Mouse (Mus musculus) limb, embryonic 10.5 days (tissue): ENCODE measurements around the gene Slc5a5. TPM values are rescaled to one million over a fixed set of nuclear protein-coding genes. Genes with fewer than 3 reads are reported as not detected.

ENCODE experiments used
- DNase-seq: peaks from one replicate; pipeline ENCODE4 v3.0.0-alpha.2; 2017; ENCODE audit warnings: low spot score
- H3K27ac ChIP-seq: fragments of 300-500 bp; sonication (generic); 2 replicates; pipeline ENCODE4 v1.5.1; 2016; ENCODE audit warnings: mild to moderate bottlenecking
- H3K27me3 ChIP-seq: fragments of 300-500 bp; sonication (generic); 2 replicates; pipeline ENCODE4 v1.6.1; 2016; ENCODE audit warnings: low read depth, mild to moderate bottlenecking; ENCODE audit not compliant: poor library complexity, severe bottlenecking
- H3K36me3 ChIP-seq: fragments of 300-500 bp; sonication (generic); 2 replicates; pipeline ENCODE4 v1.6.1; 2016; ENCODE audit warnings: mild to moderate bottlenecking, moderate library complexity
- H3K4me1 ChIP-seq: fragments of 300-500 bp; sonication (generic); 2 replicates; pipeline ENCODE4 v1.6.1; 2016
- H3K4me3 ChIP-seq: fragments of 300-500 bp; sonication (generic); 2 replicates; pipeline ENCODE4 v1.5.1; 2016; ENCODE audit warnings: mild to moderate bottlenecking, moderate library complexity
- H3K9me3 ChIP-seq: fragments of 300-500 bp; sonication (generic); replicated peaks from 2 replicates; pipeline ENCODE4 v1.6.1; 2016; ENCODE audit warnings: mild to moderate bottlenecking
- WGBS: fragments of 180-500 bp; shearing (Covaris S2); methylation state at CpG from one replicate; pipeline ENCODE4 v1.1.7; 2016; 5-methylcytosine and 5-hydroxymethylcytosine counted together
- polyA plus RNA-seq: library from polyadenylated mRNA; unstranded; fragments of >200 nt; fragmentation: Nextera tagmentation; extraction: Ambion mirVana; gene quantifications from 2 replicates; pipeline ENCODE4 v1.2.1, GENCODE M21; 2016

Gene Slc5a5
- polyA plus RNA-seq, 1 experiment from 2014 or later, result 0.23 TPM

GRCm38 (mm10) chr8:70856028-70856427, 36.5 kb downstream of the Slc5a5 start:
- peaks cover 45% of the 10 kb centered on the region for H3K4me1 ChIP-seq
- DNase-seq, result no peak
- no peak overlapping the region for H3K27ac ChIP-seq
- WGBS, result 67% methylated on average over 5 of the region's 5 CpGs
- no peaks in the 10 kb centered on the region for H3K9me3 ChIP-seq
- peaks cover 40% of the 10 kb centered on the region for H3K27me3 ChIP-seq
- H3K36me3 ChIP-seq, result no peaks in the 10 kb centered on the region
- no peak overlapping the region for H3K4me3 ChIP-seq

GRCm38 (mm10) chr8:70853863-70854262, 38.7 kb downstream of the Slc5a5 start:
- Histone ChIP-seq H3K27me3 (peaks cover 35% of the 10 kb centered on the region), H3K27ac (no peak overlapping the region), H3K4me3 (no peak overlapping the region), H3K36me3 (no peaks in the 10 kb centered on the region), H3K4me1 (peaks cover 44% of the 10 kb centered on the region), H3K9me3 (no peaks in the 10 kb centered on the region)
- WGBS, result 90% methylated on average over 2 of the region's 2 CpGs
- DNase-seq, result no peak

- Histone ChIP-seq H3K4me3 (no peak overlapping the region), H3K9me3 (no peaks in the 10 kb centered on the region), H3K27me3 (peaks cover 43% of the 10 kb centered on the region), H3K4me1 (peaks cover 35% of the 10 kb centered on the region), H3K27ac (peak overlapping the region; percentile 56; the same call in 1 of the 2 replicates), H3K36me3 (no peaks in the 10 kb centered on the region)
- no peak for DNase-seq
- 91% methylated on average over 41 of the region's 41 CpGs for WGBS
These were observed 39.8 kb downstream of the Slc5a5 start for GRCm38 (mm10) chr8:70852595-70853231.

GRCm38 (mm10) chr8:70851837-70852236, 40.7 kb downstream of the Slc5a5 start:
- Histone ChIP-seq H3K9me3 (no peaks in the 10 kb centered on the region), H3K27ac (peak overlapping the region; percentile 56; the same call in 1 of the 2 replicates), H3K4me1 (peaks cover 29% of the 10 kb centered on the region), H3K4me3 (no peak overlapping the region), H3K27me3 (peaks cover 46% of the 10 kb centered on the region), H3K36me3 (no peaks in the 10 kb centered on the region)
- 48% methylated on average over 6 of the region's 6 CpGs for WGBS
- no peak for DNase-seq

GRCm38 (mm10) chr8:70850947-70851346, 41.6 kb downstream of the Slc5a5 start:
- Histone ChIP-seq H3K4me1 (peaks cover 26% of the 10 kb centered on the region), H3K4me3 (no peak overlapping the region), H3K9me3 (no peaks in the 10 kb centered on the region), H3K27me3 (peaks cover 45% of the 10 kb centered on the region), H3K27ac (no peak overlapping the region), H3K36me3 (no peaks in the 10 kb centered on the region)
- DNase-seq, result no peak
- 83% methylated on average over 4 of the region's 4 CpGs for WGBS

- DNase-seq, result no peak
- H3K9me3 ChIP-seq, result no peaks in the 10 kb centered on the region
- peaks cover 38% of the 10 kb centered on the region for H3K27me3 ChIP-seq
- no peak overlapping the region for H3K4me3 ChIP-seq
- H3K36me3 ChIP-seq, result no peaks in the 10 kb centered on the region
- WGBS, result 81% methylated on average over 7 of the region's 7 CpGs
- peaks cover 26% of the 10 kb centered on the region for H3K4me1 ChIP-seq
- no peak overlapping the region for H3K27ac ChIP-seq
These were observed 42.3 kb downstream of the Slc5a5 start for GRCm38 (mm10) chr8:70850132-70850845.

GRCm38 (mm10) chr8:70849333-70849990, 43.1 kb downstream of the Slc5a5 start:
- Histone ChIP-seq H3K27me3 (peaks cover 35% of the 10 kb centered on the region), H3K36me3 (no peaks in the 10 kb centered on the region), H3K27ac (no peak overlapping the region), H3K4me1 (peaks cover 27% of the 10 kb centered on the region), H3K4me3 (no peak overlapping the region), H3K9me3 (no peaks in the 10 kb centered on the region)
- no peak for DNase-seq
- WGBS, result 88% methylated on average over 3 of the region's 3 CpGs

- no peak overlapping the region for H3K4me3 ChIP-seq
- no peaks in the 10 kb centered on the region for H3K9me3 ChIP-seq
- H3K4me1 ChIP-seq, result peaks cover 20% of the 10 kb centered on the region
- peaks cover 41% of the 10 kb centered on the region for H3K27me3 ChIP-seq
- H3K27ac ChIP-seq, result no peak overlapping the region
- H3K36me3 ChIP-seq, result no peaks in the 10 kb centered on the region
- no peak for DNase-seq
- 53% methylated on average over 15 of the region's 15 CpGs for WGBS
These were observed 46.0 kb downstream of the Slc5a5 start for GRCm38 (mm10) chr8:70846371-70847154.

- no peak overlapping the region for H3K27ac ChIP-seq
- H3K4me1 ChIP-seq, result peaks cover 31% of the 10 kb centered on the region
- peaks cover 42% of the 10 kb centered on the region for H3K27me3 ChIP-seq
- no peaks in the 10 kb centered on the region for H3K36me3 ChIP-seq
- no peaks in the 10 kb centered on the region for H3K9me3 ChIP-seq
- WGBS, result 44% methylated on average over 5 of the region's 5 CpGs
- no peak for DNase-seq
- H3K4me3 ChIP-seq, result no peak overlapping the region
These were observed 47.4 kb downstream of the Slc5a5 start for GRCm38 (mm10) chr8:70845108-70845507.

GRCm38 (mm10) chr8:70844523-70844922, 48.0 kb downstream of the Slc5a5 start:
- H3K4me1 ChIP-seq, result peaks cover 34% of the 10 kb centered on the region
- 2% methylated on average over 6 of the region's 6 CpGs for WGBS
- no peak overlapping the region; the same call in 1 of the 2 replicates for H3K4me3 ChIP-seq
- no peaks in the 10 kb centered on the region for H3K9me3 ChIP-seq
- DNase-seq, result peak; percentile 99
- H3K27me3 ChIP-seq, result peaks cover 42% of the 10 kb centered on the region
- H3K27ac ChIP-seq, result peak overlapping the region; percentile 27; the same call in 1 of the 2 replicates
- no peaks in the 10 kb centered on the region for H3K36me3 ChIP-seq

- Histone ChIP-seq H3K27ac (peak overlapping the region; percentile 27; the same call in 1 of the 2 replicates), H3K4me1 (peaks cover 36% of the 10 kb centered on the region), H3K27me3 (peaks cover 42% of the 10 kb centered on the region), H3K36me3 (no peaks in the 10 kb centered on the region), H3K4me3 (no peak overlapping the region), H3K9me3 (no peaks in the 10 kb centered on the region)
- WGBS, result 88% methylated on average over 8 of the region's 8 CpGs
- DNase-seq, result no peak
These were observed 48.6 kb downstream of the Slc5a5 start for GRCm38 (mm10) chr8:70843941-70844340.

GRCm38 (mm10) chr8:70843214-70843773, 49.3 kb downstream of the Slc5a5 start:
- Histone ChIP-seq H3K36me3 (no peaks in the 10 kb centered on the region), H3K4me1 (peaks cover 43% of the 10 kb centered on the region), H3K27ac (no peak overlapping the region), H3K27me3 (peaks cover 36% of the 10 kb centered on the region), H3K4me3 (no peak overlapping the region), H3K9me3 (no peaks in the 10 kb centered on the region)
- no peak for DNase-seq
- 89% methylated on average over 5 of the region's 5 CpGs for WGBS
